Mouse (Mus musculus) liver, embryonic 15.5 days (tissue): Measurements from ENCODE around the gene Cyp26b1. TPM values are rescaled to one million over a fixed set of nuclear protein-coding genes. Genes with fewer than 3 reads are reported as not detected.
A peak's percentile ranks its signal among the peaks of the same experiment; 100 is the strongest.

ENCODE experiments used
- ATAC-seq: fragments of 200-750 bp; cut with Nextera tagmentation; 2 replicates; pipeline ENCODE4 v1.8.0; 2017; ENCODE audit warnings: moderate number of reproducible peaks, mild to moderate bottlenecking, moderate library complexity; ENCODE audit not compliant: insufficient read depth
- H3K27ac ChIP-seq: fragments of 300-500 bp; sonication (generic); replicated peaks from 2 replicates; pipeline ENCODE4 v1.5.1; 2015; ENCODE audit warnings: mild to moderate bottlenecking, inconsistent platforms
- H3K27me3 ChIP-seq: fragments of 300-500 bp; sonication (generic); 2 replicates; pipeline ENCODE4 v1.6.1; 2015; ENCODE audit warnings: mild to moderate bottlenecking, inconsistent platforms
- H3K36me3 ChIP-seq: fragments of 300-500 bp; sonication (generic); replicated peaks from 2 replicates; pipeline ENCODE4 v1.6.1; 2015; ENCODE audit warnings: moderate library complexity, mild to moderate bottlenecking, inconsistent platforms
- H3K4me1 ChIP-seq: fragments of 300-500 bp; sonication (generic); replicated peaks from 2 replicates; pipeline ENCODE4 v1.6.1; 2015; ENCODE audit warnings: inconsistent platforms
- H3K4me2 ChIP-seq: fragments of 300-500 bp; sonication (generic); 2 replicates; pipeline ENCODE4 v1.6.1; 2015; ENCODE audit warnings: moderate library complexity, mild to moderate bottlenecking, inconsistent platforms
- H3K4me3 ChIP-seq: fragments of 300-500 bp; sonication (generic); replicated peaks from 2 replicates; pipeline ENCODE4 v1.5.1; 2015; ENCODE audit warnings: mild to moderate bottlenecking, inconsistent platforms
- H3K9ac ChIP-seq: fragments of 300-500 bp; sonication (generic); 2 replicates; pipeline ENCODE4 v1.6.1; 2015; ENCODE audit warnings: moderate library complexity, mild to moderate bottlenecking, inconsistent platforms
- H3K9me3 ChIP-seq: fragments of 300-500 bp; sonication (generic); replicated peaks from 2 replicates; pipeline ENCODE4 v1.6.1; 2016; ENCODE audit warnings: inconsistent platforms
- WGBS: fragments of 180-500 bp; shearing (Covaris S2); methylation state at CpG from one replicate; pipeline ENCODE4 v1.1.7; 2015; ENCODE audit warnings: mixed read lengths; ENCODE audit not compliant: insufficient replicate concordance; 5-methylcytosine and 5-hydroxymethylcytosine counted together
- polyA plus RNA-seq: library from polyadenylated mRNA; unstranded; fragments of >200 nt; fragmentation: Nextera tagmentation; extraction: Ambion mirVana; gene quantifications from 2 replicates; pipeline ENCODE4 v1.2.1, GENCODE M21; 2015

Cyp26b1 gene
- polyA plus RNA-seq, 1 experiment from 2014 or later, result 0.05 TPM

DNA sequence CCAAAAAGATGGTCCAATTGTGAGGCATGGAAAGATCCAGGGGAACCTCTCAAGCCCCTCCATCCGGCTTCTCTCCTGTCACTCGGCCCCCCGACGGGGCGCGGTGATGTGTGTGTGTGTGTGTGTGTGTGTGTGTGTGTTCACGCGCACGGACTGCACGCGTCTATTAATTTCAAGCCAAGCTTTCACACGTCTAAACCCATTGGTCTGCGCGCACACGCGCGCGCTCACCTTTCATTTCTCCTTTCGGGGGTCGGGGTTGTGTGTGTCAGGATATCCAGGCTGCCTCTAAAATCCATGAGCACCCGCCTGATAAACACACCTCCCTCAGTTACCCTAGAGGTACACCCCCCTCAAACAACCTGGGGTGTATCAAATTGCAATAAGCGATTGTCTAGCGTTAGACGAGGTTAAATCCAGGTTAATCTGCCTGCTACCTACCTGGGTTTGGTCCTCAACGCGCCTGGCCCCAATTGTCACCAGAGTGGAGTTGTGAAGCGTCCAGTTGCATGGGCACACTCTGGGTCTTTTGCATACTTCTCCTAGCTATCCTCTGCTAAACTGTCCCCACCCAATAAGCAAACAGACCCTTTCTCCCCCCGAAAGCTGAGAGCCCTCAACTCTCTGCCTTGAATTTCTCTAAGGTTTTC is 7.0 kb downstream of the Cyp26b1 start:
- 4% methylated on average over 28 of the region's 28 CpGs for WGBS
- peaks cover 32% of the 10 kb centered on the region for H3K4me1 ChIP-seq

GRCm38 (mm10) chr6:84585686-84586300 is 7.9 kb downstream of the Cyp26b1 start:
- 1% methylated on average over 37 of the region's 37 CpGs for WGBS
- H3K9me3 ChIP-seq, result no peaks in the 10 kb centered on the region
- H3K27ac ChIP-seq, result no peak overlapping the region
- H3K9ac ChIP-seq, result no peak overlapping the region
- ATAC-seq, result no peak
- H3K36me3 ChIP-seq, result no peaks in the 10 kb centered on the region
- peaks cover 100% of the 10 kb centered on the region for H3K27me3 ChIP-seq
- peak overlapping the region; percentile 23 for H3K4me3 ChIP-seq
- peaks cover 32% of the 10 kb centered on the region for H3K4me1 ChIP-seq
- H3K4me2 ChIP-seq, result peak overlapping the region; percentile 37

More for the DNA sequence above, 7.0 kb downstream of the Cyp26b1 start:
- H3K9ac ChIP-seq, result no peak overlapping the region
- H3K9me3 ChIP-seq, result no peaks in the 10 kb centered on the region
- H3K27me3 ChIP-seq, result peaks cover 100% of the 10 kb centered on the region
- no peaks in the 10 kb centered on the region for H3K36me3 ChIP-seq
- no peak overlapping the region for H3K4me2 ChIP-seq
- no peak overlapping the region for H3K4me3 ChIP-seq
- no peak for ATAC-seq
- H3K27ac ChIP-seq, result no peak overlapping the region

DNA sequence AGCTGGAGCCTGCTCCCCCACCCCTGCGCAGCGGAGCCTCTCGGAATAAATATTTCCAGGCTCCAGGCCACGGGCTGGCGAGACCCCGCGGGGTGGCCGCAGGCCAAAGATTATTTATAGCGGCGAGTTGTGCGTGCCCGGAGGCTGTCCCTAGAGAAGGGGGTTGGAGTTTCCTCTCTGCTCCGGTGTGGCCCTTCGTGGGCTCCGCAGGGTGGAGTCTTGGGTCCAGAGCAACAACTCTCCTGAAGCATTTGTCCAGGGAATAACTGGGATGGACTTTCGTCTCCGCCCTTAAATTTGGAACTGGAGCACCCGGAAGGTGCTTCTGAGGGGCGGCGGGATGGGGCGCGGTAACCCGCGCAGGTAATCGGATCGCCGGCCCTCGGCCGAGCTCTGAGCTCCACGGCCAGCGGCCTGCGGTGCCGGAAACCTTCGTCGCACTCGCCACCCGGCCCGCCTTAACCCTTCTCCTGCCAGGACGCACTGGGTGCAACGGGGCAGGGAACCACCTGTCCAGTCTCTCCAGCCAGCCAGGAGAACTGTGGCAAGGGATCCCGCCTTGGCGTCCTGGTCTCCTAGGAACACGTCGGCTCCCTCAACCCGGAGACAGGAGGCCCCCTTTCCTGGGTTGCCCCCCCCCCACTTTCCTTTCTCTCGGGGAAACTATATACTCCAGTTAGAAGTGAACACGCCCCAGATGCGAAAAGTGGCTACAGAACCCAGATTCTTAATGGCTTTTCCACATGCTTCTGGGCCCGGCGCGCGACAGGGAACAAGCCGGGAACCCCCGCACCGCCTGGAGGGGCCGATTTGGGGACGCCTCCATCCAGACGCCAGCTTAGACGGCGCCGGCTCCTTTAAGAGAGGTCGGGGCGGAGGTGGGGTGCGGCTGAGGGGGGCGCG is 8.7 kb downstream of the Cyp26b1 start:
- no peak for ATAC-seq
- Histone ChIP-seq H3K9me3 (no peaks in the 10 kb centered on the region), H3K4me1 (peaks cover 32% of the 10 kb centered on the region), H3K27ac (no peak overlapping the region), H3K27me3 (peaks cover 100% of the 10 kb centered on the region), H3K4me2 (peak overlapping the region; percentile 37), H3K4me3 (peak overlapping the region; percentile 23), H3K9ac (no peak overlapping the region), H3K36me3 (no peaks in the 10 kb centered on the region)
- 1% methylated on average over 66 of the region's 66 CpGs for WGBS

DNA sequence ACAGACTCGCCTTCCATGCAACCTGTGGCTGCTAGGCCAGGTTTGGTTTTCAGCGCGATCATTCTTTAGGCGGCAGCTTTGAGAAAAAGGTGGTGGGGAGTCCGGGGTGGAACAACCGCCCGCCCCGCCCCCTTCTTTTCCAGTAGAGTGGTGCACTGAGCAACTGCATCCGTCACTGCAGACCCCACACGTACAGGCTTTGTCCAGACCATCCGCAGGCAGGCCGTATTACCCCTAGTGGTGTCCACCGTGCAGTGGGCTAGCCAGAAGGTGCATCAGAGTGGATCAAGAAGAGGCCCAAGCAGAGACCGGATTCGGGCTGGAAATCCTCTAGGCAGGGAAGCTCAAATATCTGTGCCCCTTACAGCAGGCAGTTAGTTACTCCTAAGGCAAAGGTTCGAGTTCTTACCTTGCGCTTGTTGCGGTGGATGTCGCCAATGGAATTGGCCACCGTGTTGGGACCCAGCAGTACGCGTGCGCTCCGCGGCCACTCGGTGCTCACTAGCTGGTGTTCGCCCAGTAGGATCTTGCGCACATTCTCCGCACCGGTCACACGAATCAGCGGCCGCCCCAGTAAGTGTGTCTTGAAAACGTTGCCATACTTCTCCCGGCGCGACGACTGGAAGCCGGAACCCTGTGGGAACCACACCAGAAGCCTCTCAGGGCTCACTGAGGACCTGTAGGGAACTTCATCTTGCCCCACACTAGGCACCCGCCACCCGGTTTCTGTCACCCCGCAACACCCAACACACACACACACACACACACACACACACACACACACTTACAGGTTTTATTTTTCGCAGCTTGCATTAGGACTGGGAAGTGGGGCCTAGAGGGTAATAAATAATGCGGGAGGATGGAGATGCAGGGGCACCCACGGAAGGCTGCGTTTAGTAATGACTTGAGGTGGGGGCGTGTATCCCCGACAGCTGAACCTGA is 9.6 kb downstream of the Cyp26b1 start:
- 2% methylated on average over 48 of the region's 48 CpGs for WGBS
- H3K4me2 ChIP-seq, result peak overlapping the region; percentile 53
- H3K4me1 ChIP-seq, result peaks cover 31% of the 10 kb centered on the region
- H3K9ac ChIP-seq, result no peak overlapping the region
- H3K36me3 ChIP-seq, result no peaks in the 10 kb centered on the region
- ATAC-seq, result no peak
- no peaks in the 10 kb centered on the region for H3K9me3 ChIP-seq
- H3K27me3 ChIP-seq, result peaks cover 97% of the 10 kb centered on the region
- H3K4me3 ChIP-seq, result peak overlapping the region; percentile 18
- H3K27ac ChIP-seq, result no peak overlapping the region

- peaks cover 90% of the 10 kb centered on the region for H3K27me3 ChIP-seq
- H3K4me2 ChIP-seq, result peak overlapping the region; percentile 53
- H3K4me1 ChIP-seq, result peaks cover 24% of the 10 kb centered on the region
- H3K27ac ChIP-seq, result no peak overlapping the region
- peak; percentile 40; the same call in 1 of the 2 replicates for ATAC-seq
- H3K4me3 ChIP-seq, result peak overlapping the region; percentile 18
- H3K9me3 ChIP-seq, result no peaks in the 10 kb centered on the region
- no peak overlapping the region for H3K9ac ChIP-seq
- 1% methylated on average over 26 of the region's 26 CpGs for WGBS
- no peaks in the 10 kb centered on the region for H3K36me3 ChIP-seq
Observed at GRCm38 (mm10) chr6:84583371-84583770, 10.3 kb downstream of the Cyp26b1 start.

GRCm38 (mm10) chr6:84582826-84583225 is 10.9 kb downstream of the Cyp26b1 start:
- 0 out of 2 replicates have a peak overlapping the region, but pooled peaks have one; percentile 53 for H3K4me2 ChIP-seq

GRCm38 (mm10) chr6:84581833-84582445 is 11.8 kb downstream of the Cyp26b1 start:
- Histone ChIP-seq H3K27me3 (peaks cover 76% of the 10 kb centered on the region), H3K9ac (no peak overlapping the region), H3K36me3 (no peaks in the 10 kb centered on the region), H3K4me3 (no peak overlapping the region), H3K27ac (no peak overlapping the region), H3K9me3 (no peaks in the 10 kb centered on the region), H3K4me2 (no peak overlapping the region), H3K4me1 (peaks cover 17% of the 10 kb centered on the region)
- no peak for ATAC-seq
- 45% methylated on average over 9 of the region's 9 CpGs for WGBS

More at GRCm38 (mm10) chr6:84582826-84583225, 10.9 kb downstream of the Cyp26b1 start:
- no peaks in the 10 kb centered on the region for H3K36me3 ChIP-seq
- no peak for ATAC-seq
- H3K27me3 ChIP-seq, result peaks cover 85% of the 10 kb centered on the region
- H3K4me1 ChIP-seq, result peaks cover 19% of the 10 kb centered on the region
- H3K27ac ChIP-seq, result no peak overlapping the region
- 28% methylated on average over 5 of the region's 5 CpGs for WGBS
- no peak overlapping the region for H3K9ac ChIP-seq
- no peaks in the 10 kb centered on the region for H3K9me3 ChIP-seq
- H3K4me3 ChIP-seq, result no peak overlapping the region

- peaks cover 73% of the 10 kb centered on the region for H3K27me3 ChIP-seq
- H3K9me3 ChIP-seq, result no peaks in the 10 kb centered on the region
- H3K27ac ChIP-seq, result no peak overlapping the region
- H3K9ac ChIP-seq, result no peak overlapping the region
- H3K4me1 ChIP-seq, result peaks cover 17% of the 10 kb centered on the region
- 50% methylated on average over 6 of the region's 6 CpGs for WGBS
- ATAC-seq, result no peak
- H3K4me3 ChIP-seq, result no peak overlapping the region
- no peak overlapping the region for H3K4me2 ChIP-seq
- no peaks in the 10 kb centered on the region for H3K36me3 ChIP-seq
Observed at GRCm38 (mm10) chr6:84580979-84581832, 12.5 kb downstream of the Cyp26b1 start.

DNA sequence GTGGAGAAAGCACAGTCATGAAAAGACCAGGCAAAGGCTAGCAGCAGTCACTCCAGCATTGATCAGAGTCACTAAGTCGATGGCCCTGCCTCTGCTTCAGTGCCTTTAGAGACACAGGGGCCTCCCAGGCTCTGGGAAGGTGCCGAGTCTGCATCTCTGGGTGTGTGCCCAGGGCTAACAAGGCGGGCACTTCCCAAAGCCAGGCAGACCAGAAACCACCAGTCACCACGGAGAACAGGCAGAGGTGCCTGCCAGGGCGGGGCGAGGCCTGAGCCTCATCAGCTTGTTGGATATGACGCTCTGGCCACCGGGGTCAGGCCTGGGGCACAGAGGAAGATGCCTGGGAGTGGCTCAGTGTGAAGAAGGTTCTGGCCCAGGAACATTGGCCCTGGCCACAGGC is 14.2 kb downstream of the Cyp26b1 start:
- no peak for ATAC-seq
- Histone ChIP-seq H3K4me3 (no peak overlapping the region), H3K4me1 (peaks cover 9% of the 10 kb centered on the region), H3K4me2 (no peak overlapping the region), H3K27me3 (peaks cover 60% of the 10 kb centered on the region), H3K27ac (no peak overlapping the region), H3K9me3 (no peaks in the 10 kb centered on the region), H3K9ac (no peak overlapping the region), H3K36me3 (no peaks in the 10 kb centered on the region)
- WGBS, result 46% methylated on average over 8 of the region's 8 CpGs
